Mouse (Mus musculus) cerebellum, postnatal 36 days (tissue): ENCODE measurements at regions not wholly inside any gene's neighbourhood (a gene's known extent, or its start where the extent isn't known, plus 50 kb on each side); places are given as distances from the start of the nearest gene placed in this dataset.

ENCODE experiments used
- DNase-seq, 2 experiments: peaks; one replicate each; pipeline ENCODE4 v3.0.0; 2021 to 2022; ENCODE audit warnings: mixed read lengths in 2 of 2

DNA sequence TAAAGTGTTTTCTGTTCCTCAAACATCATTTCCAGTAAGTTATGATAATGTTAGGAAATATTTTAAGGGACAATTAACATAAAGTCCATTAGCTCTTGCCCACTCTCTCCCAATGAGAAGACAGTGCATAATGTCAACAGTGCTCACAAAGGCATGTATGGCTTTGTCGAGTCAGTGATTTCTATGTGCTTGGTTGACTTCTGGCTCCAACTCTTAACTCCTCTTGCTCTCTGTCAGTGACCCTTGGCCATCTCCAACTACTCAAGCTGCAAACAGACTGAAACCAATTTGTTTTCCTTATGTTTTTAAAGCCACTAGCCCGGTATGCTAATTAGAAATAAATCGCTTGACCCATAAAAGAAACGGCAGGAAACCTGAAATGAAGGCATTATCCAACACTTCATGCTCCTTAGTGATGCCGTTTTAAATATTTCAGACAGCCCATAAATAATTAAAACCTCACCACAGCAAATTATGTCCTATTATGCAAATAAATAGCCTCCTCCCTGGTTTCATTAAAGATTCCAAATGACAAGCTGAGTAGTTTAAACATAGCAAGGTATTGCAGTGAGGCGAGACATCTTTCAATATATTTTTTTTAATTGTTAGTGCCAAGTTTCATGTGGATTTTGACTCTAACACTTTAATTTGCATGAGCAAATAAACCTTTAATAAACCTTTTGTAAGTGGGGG lies 1864.6 kb upstream of the Tenm3 start:
- no peak for DNase-seq

DNA sequence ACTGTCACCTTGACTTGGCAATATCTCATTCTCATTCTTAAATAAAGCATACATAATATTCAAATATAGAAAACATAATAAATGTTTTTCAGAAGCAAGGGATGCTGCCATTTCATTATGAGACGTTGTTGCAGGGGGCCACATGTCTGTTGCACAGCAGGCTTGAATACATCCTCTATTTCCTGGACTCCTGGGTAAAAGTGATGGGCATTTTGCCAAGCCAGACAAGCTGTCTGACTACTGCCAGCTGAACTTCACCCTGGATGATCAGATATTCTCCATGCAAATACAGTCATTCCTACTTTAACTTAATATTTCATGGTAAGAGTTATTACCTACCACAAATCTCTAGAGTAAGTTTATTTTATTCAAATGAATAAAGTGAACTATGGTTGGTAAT lies 1860.5 kb upstream of the Tenm3 start:
- DNase-seq: peak in 1 of 2 experiments; percentile 7

DNA sequence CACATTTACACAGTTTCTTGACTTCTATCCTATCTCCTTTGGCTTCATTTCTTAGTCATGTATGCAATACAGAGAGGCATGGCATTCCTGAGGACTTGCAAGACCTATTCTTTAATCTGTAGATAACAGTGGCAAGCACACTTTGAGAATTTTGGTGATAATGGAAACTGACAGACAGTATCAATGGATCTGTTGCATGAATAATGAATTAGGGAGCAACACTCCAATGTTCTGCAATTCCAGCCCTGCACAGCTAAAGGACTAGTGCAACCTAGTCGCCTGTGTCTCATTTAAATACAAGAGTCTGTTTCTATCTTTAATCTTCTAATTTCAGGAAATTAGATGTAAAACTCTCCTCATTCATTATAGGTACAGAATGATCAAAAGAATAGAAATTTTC lies 1845.3 kb upstream of the Tenm3 start:
- no peak for DNase-seq

DNA sequence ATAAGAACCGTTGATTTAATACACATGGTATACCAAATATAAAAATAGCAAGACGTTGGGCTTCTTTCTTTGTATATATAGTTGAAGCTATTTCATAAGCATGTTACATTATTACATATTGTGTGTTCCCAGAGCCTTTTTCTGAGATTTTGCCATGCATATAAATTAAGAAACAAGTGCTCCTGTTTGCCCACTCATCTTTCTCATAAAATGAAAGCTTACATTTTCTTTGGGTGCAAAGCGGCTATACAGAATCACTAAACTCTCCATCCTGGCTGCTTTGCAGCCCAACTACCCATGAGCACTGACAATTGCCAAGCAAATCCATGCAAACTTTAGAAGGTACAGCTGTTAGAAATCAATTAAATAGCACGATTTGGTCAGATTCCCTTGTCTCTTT lies 1821.6 kb upstream of the Tenm3 start:
- DNase-seq: no peak
